Mouse (Mus musculus) adrenal gland, postnatal 25 days (tissue): Measurements from ENCODE around the gene Olfr1140. TPM values are rescaled to one million over a fixed set of nuclear protein-coding genes. Genes with fewer than 3 reads are reported as not detected.

Source experiments
- DNase-seq: peaks from one replicate; pipeline ENCODE4 v3.0.0; 2021; ENCODE audit warnings: mixed read lengths
- long read RNA-seq: library from polyadenylated mRNA; stranded (forward); transcript quantifications from one replicate; pipeline ENCODE4 v2.0.0, GENCODE M21; 2021
- total RNA-seq: library from RNA; stranded (reverse); gene quantifications from 2 replicates; pipeline ENCODE4 v1.2.3, GENCODE M21; 2021

Olfr1140 gene
- not detected in 2 replicates for total RNA-seq
- long read RNA-seq = 0 reads

DNA sequence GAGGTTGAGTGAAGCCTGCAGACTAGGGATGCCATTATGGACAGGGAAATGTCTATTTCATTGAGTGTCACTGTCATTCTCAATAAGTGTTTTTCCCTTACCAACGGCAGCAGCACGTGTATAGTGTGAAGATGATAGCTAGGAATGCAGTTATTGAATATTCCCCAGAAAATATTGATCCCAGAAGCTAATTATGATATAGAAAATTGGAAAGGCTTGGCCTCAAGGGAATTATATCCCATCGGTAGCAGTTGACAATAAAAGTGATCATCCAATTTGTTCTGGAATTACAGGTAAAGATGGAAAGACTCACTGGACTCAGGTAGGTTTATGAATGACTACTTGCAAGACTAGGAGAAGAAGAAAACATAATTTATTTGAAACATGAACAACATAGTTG is at the start of gene Olfr1140:
Gene Olfr1140, plus strand, starts transcription at position 301 of the 400 bp plus-strand sequence.
- no peak for DNase-seq

- no peak for DNase-seq
These were observed 49.7 kb upstream of the Olfr1140 start, which contains the start of gene Olfr1136 for GRCm38 (mm10) chr2:87693847-87694246. Olfr1136 (minus strand) TSS chr2:87693947.

GRCm38 (mm10) chr2:87713079-87713478 is 30.5 kb upstream of the Olfr1140 start, which contains the start of gene Olfr1137:
Olfr1137 (minus strand) TSS chr2:87713179.
- DNase-seq = no peak

DNA sequence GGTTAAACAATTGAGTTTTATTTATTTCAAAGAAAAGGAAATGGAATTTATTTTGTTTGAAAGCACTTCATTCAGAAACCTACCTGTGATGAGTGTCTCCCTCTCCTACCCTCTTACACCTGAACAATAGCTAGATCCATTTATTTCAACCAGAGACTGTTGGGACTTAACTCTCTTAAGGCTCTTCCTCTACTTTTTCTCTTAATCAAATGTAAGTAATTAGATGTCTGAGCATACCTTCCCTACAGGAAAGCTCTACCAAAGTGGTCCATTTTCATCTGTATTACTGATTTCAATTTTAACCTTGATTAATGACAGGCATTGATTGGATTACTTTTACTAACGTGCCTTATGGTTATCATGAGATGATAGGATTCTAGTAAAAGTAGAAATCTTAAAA is 3.7 kb upstream of the Olfr1140 start, which contains the start of gene Olfr1138:
Gene Olfr1138, minus strand, starts transcription at position 101 of the 400 bp plus-strand sequence.
- DNase-seq = no peak

GRCm38 (mm10) chr2:87753891-87754290 is 10.3 kb downstream of the Olfr1140 start, which contains the start of gene Olfr1141:
Olfr1141 (minus strand) TSS chr2:87753991.
- DNase-seq = no peak

DNA sequence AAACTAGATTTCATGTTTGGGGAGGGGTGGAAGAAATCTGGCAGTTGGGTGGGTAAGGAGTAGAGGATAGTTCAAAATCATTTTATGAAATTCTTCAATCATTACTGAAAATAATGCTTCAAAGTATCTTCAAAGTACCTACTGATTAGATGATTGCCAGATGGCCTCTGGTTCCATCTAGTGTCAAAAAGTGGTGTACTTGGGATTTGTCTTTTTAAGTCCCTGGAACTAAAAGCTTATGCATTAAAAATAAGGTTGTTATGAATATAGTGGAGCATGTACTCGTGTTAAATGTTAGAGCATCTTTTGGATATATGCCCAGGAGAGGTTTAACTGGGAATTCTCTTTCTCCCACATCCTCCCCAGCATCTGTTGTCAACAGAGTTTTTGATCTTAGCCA is 32.6 kb downstream of the Olfr1140 start:
- DNase-seq = no peak

DNA sequence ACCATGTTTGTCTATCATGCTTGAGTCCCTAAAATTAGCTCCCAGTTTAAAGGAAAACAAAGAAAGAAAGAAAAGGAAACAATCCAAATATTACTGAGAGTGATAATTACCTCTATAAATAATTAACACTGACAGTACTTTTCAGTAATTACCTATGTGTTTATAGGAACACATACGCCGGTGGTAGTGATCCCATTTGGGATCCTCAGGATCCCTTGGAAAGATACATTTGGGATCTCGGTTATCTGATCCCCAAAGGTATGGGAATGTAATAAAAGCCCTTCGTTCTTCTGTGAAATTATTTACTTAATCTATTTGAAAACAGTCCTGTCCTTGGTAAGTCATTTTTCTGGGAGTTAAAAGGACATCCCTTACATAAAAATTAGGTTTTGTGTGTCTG is 35.6 kb downstream of the Olfr1140 start, which contains the start of gene Olfr152:
Gene Olfr152, plus strand, starts transcription at position 301 of the 400 bp plus-strand sequence.
- no peak for DNase-seq

Other genes starting within 250 kb of the Olfr1140 start
- gene Pramel7, start 246.7 kb upstream of the Olfr1140 start, total RNA-seq = not detected in 2 replicates
- gene Pramel6, start 237.2 kb upstream of the Olfr1140 start, total RNA-seq = not detected in 2 replicates
- not detected in 2 replicates for gene Olfr153, start 212.0 kb upstream of the Olfr1140 start, total RNA-seq
- not detected in 2 replicates for gene Olfr1128, start 198.2 kb upstream of the Olfr1140 start, total RNA-seq
- gene Olfr1129, start 169.8 kb upstream of the Olfr1140 start, total RNA-seq = not detected in 2 replicates
- gene Olfr1130, start 137.5 kb upstream of the Olfr1140 start, total RNA-seq = not detected in 2 replicates
- gene Olfr1131, start 116.6 kb upstream of the Olfr1140 start, total RNA-seq = not detected in 2 replicates
- gene Olfr1132, start 106.2 kb upstream of the Olfr1140 start, total RNA-seq = not detected in 2 replicates
- gene Olfr1133, start 96.4 kb upstream of the Olfr1140 start, total RNA-seq = not detected in 2 replicates
- not detected in 2 replicates for gene Olfr1134, start 85.3 kb upstream of the Olfr1140 start, total RNA-seq
- gene Olfr1135, start 70.1 kb upstream of the Olfr1140 start, total RNA-seq = not detected in 2 replicates
- gene Olfr1136, start 49.8 kb upstream of the Olfr1140 start, total RNA-seq = not detected in 2 replicates
- not detected in 2 replicates for gene Olfr1137, start 30.6 kb upstream of the Olfr1140 start, total RNA-seq
- not detected in 2 replicates for gene Olfr1138, start 3.8 kb upstream of the Olfr1140 start, total RNA-seq
- gene Olfr1141, start 10.2 kb downstream of the Olfr1140 start, total RNA-seq = not detected in 2 replicates
- gene Olfr152, start 35.7 kb downstream of the Olfr1140 start, total RNA-seq = not detected in 2 replicates
- gene Olfr1143, start 56.8 kb downstream of the Olfr1140 start, total RNA-seq = not detected in 2 replicates
- not detected in 2 replicates for gene Olfr1145, start 66.1 kb downstream of the Olfr1140 start, total RNA-seq
- gene Olfr1148, start 86.8 kb downstream of the Olfr1140 start, total RNA-seq = not detected in 2 replicates
- not detected in 2 replicates for gene Olfr1150-ps1, start 100.2 kb downstream of the Olfr1140 start, total RNA-seq
- gene Olfr1151, start 112.1 kb downstream of the Olfr1140 start, total RNA-seq = not detected in 2 replicates
- gene Olfr1152, start 122.7 kb downstream of the Olfr1140 start, total RNA-seq = not detected in 2 replicates
- not detected in 2 replicates for gene Olfr1153, start 151.2 kb downstream of the Olfr1140 start, total RNA-seq
- gene Olfr1154, start 161.4 kb downstream of the Olfr1140 start, total RNA-seq = not detected in 2 replicates
- not detected in 2 replicates for gene Olfr1155, start 201.4 kb downstream of the Olfr1140 start, total RNA-seq
- not detected in 2 replicates for gene Olfr1156, start 209.3 kb downstream of the Olfr1140 start, total RNA-seq
- not detected in 2 replicates for gene Olfr1157, start 224.5 kb downstream of the Olfr1140 start, total RNA-seq
- not detected in 2 replicates for gene Olfr74, start 230.9 kb downstream of the Olfr1140 start, total RNA-seq
- not detected in 2 replicates for gene Olfr1158, start 246.4 kb downstream of the Olfr1140 start, total RNA-seq